Mouse (Mus musculus): Measurements from ENCODE around the gene Il1r2.
A peak's percentile ranks its signal among the peaks of the same experiment; 100 is the strongest.

Il1r2 gene

DNA sequence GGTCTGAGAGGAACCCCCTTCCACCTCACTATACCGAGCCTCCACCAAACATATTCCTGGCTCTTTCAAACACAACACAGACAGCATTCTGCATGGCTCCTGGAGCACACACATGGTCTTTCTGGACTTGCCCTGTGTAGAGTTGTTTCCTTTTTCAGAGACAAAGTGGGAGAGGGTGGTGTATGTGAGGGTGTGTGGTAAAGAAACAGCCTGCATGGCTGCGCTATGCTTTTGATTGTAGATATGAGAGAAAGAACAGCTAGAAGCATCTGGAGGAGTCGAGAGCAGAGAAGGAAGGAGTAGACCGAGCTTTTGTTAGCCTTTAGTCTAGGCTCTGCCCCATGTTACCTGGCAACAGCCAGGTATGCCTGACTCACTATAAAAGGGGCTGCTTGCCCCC lies 10.5 kb upstream of the Il1r2 start:
- no peak for DNase-seq

DNA sequence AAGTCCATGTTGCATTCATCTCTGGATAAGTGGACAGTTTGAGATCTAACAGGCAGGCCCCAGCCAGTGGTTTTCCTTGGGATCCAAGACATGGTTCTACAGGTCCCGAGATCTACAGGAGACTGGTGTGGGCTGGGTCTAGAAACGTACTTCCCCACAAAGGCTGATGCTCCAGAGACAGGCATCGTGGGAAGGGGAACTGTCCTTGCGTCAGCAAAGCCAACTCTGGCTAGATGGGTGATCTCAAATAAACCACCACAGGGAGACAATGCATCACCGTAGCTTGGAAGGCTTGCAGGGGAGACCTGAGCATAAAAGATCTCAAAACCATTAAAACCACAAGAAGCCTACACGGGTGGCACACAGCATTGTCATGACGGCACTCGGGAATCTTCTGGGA lies 9.4 kb upstream of the Il1r2 start:
- DNase-seq, result no peak

DNA sequence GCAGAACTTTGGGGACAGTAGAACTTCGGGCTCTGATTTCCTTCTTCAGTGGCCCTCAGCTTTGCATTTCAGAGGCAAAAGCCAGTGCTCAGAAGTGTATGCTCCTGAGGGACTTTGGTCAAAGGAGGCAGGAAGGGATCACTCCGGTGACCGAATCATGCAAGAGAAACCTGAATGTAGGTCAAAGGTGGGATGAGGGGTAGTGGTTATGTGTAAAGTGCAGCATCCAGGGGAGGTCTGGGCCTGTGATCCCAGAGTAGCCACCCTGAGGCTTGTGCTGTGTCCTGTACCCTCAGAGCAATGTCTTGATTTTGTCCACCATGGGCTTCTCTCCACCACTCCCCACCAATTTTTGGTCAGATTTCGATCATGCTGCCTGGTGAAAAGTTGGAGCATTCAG lies 1.3 kb upstream of the Il1r2 start:
- DNase-seq, result no peak

DNA sequence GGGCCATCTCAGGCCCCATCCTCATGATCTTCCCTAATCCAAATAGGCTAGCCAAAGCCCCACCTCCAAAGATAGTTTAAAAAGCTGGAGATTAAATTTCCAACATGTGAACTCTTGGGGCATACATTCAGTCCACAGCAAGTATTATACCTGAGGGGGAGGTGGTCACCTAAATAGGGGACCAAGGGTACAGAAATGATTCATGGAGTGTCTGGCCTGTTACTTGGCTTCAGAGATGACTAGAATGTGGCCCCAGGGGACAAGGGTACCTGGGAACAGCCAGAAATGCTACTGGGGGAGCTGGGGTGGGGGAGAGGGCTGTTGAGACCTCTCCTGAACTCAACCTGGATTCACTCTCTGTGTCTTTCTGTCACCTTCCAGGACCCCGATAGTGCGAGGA lies 3.4 kb downstream of the Il1r2 start:
- no peak for DNase-seq

DNA sequence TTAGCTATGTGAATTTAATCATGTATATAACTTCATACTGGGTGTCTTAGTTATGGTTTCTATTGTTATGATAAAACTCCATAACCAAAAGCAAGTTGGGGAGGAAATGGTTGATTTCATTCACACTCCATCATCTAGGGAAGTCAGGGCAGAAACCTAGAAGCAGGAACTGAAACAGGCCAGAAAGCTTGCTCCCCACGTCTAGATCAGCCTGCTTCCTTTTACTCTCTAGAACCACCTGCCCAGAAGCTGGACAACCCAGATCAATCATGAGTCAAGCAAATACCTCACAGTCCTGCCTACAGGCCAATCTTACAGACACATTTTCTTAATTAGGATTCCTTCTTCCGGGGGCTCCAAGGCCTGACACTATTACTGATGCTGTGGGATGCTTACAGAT lies 7.2 kb downstream of the Il1r2 start:
- no peak for DNase-seq

DNA sequence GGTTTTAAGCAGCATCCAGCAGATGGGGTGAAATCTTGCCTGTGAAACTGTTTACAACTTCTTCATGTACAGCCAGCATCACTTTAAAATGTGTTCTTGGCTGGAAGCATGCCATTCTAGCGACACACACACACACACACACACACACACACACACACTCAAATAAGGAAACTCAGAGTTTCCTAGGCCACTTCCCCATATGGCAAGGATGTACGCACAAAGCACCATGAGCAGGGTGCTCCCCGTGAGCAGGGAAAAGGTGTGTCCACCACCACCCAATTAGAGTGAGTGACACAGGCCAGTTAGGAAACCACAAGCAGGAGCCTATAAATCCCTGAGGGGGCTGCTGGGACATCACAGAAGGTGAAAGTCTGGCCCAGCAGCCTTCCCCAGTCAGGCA lies 10.5 kb downstream of the Il1r2 start:
- peak; percentile 10 for DNase-seq

DNA sequence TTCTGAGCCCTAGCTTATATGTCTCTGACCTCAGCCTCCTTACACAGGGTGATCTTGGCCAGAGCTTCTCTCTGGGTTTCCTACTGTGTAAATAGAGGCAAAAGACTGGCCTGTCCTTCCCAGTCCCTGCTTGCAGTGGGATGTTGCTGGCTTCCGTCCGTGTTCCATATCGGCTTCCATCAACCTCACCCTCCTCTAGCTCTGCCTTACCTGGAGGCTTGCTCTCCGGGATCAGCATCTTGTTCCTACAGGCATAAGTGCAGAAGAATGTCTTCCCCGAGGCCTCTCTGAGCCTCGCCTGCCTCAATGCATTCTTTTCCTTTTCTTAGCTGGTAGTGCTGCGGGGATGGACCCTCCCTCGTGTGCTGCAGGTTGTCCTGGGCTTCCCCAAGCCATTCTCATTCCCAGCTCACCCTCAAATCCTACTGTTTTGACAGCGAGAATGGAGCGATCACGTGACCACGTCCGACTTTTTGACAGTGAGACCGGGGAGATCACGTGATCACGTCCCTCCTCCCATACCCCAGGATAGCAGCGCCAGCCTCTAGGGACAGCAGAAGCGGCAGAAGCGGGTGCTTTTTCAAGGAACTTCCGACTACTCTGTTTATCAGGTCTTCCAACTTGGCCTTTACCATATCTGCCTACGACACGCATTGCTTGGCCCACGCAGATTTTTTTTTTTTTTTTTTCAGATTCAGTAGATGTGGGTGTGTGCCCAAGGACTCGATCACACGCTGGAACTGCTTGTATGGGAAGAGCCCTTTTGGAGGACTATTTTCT lies 11.7 kb downstream of the Il1r2 start:
- DNase-seq, result peak; percentile 87

DNA sequence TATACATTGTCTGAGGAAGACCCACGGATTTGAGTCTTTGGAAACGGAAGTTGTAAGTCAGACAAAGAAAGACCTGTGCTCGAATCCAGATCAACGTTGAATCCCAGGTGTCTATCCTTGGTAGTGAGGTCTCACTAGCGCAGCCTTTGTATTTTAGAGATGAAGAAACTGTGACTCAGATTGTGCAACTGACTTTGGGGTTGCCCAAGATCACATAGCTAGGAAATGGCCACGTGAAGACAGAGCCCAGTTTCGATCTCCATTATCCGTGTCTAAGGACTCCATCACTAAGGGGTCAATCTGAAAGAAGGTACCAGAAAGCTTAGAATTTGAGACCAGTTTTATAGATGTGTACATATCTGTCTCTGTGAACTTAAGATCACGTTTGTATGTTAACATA lies 17.3 kb downstream of the Il1r2 start:
- DNase-seq, result no peak

DNA sequence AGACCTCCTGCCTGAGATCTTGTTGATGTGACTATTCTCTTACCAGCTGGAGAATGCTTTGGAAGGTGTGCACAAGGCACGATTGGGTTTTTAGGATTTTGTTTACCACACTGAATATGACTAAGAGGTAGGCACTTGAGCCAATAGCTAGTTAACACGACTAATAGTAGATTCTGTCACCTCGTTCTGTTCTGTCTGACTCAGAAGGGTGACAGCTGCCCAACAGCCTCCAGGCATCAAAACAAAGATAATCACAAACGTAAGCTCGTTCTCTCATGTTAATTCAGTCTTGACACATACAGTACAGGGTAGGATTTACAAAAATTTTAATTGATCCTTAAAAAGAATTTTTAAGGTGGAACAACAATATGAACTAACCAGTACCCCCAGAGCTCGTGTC lies 18.7 kb downstream of the Il1r2 start:
- DNase-seq, result peak; percentile 49

DNA sequence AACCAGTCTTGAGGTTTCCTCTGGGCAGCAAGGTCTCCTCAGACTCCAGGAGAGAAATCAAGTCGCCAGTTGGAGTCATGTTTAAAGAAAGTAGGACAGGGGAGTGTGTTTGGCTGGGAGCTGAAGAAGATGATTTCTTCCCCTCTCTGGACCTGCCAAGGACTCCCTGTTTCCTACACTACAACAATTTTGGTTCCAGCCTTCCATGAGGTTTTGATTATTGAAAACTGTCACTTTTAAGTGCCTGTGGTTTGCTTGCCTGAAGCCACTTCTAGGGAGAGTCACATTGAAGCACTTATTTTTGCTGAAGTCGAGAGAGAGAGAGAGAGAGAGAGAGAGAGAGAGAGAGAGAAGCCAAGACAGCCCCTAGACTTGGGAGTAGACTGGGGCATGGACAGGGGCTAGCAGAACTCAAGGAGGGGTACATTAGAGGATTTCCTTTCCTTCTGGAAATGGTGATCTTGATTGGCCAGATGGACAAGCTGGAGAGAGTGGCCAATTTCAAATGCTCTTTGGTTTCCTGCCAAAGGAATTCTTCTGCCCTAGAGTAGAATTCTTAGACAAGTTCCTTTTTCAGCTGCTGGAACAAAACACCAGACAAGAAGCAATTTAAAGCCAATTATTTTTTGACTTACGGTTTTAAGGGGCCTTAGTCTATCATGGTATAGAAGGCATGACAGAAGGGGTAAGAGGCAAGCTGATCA lies 20.9 kb downstream of the Il1r2 start:
- DNase-seq, result no peak

DNA sequence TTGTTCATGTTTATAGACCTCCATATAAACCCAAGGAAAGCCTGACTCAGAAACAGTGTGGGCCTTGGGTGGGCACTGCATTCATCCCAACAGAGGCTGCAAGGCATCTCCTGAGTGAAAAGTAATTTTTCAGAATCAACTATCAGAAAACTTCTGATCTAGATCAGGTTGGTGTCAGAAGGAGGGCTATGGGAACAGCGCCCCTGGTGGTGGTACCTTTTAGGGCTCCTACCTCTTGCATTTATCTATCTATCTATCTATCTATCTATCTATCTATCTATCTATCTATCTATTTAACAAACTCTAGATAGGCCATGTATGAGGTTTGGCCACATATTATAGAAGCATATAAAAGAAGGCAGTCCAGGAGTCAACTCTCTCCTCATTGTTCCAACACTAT lies 21.7 kb downstream of the Il1r2 start:
- DNase-seq, result no peak

DNA sequence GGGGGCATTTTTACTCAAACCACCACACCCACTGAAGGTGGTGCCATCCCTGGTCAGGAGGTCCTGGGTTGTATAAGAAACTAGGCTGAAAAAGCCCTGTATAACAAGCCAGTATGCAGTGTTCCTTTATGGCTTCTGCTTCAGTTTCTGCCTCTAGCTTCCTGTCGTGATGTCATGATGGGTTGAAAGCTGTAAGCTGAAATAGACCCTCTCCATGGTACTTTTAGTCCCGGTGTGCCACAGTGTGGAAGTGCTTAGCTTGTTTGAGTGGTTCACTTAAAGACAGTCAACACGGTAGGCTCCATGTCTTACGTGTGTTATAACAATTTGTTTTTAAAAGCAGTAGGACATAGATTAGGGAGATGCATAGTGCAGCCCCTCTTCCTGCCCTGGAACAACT lies 32.4 kb downstream of the Il1r2 start:
- no peak for DNase-seq

DNA sequence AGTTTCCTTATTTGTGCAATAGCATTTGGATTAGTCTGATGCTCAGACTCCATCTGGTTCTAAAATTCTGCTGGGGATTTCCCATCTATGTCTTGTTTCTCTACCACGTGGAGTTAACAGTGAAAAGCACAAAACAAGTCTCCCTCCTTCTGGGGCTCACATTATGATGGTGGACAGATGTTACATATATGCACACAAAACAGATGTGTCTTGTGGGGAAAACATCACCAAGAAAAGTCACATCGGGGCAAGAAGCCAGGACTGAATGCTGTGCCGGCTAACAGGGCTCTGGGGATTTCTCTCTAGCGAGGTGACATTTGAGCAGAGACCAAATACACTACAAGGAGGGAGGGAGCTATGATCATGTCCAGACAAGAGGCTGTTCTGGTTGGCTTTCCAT lies 32.8 kb downstream of the Il1r2 start:
- no peak for DNase-seq

DNA sequence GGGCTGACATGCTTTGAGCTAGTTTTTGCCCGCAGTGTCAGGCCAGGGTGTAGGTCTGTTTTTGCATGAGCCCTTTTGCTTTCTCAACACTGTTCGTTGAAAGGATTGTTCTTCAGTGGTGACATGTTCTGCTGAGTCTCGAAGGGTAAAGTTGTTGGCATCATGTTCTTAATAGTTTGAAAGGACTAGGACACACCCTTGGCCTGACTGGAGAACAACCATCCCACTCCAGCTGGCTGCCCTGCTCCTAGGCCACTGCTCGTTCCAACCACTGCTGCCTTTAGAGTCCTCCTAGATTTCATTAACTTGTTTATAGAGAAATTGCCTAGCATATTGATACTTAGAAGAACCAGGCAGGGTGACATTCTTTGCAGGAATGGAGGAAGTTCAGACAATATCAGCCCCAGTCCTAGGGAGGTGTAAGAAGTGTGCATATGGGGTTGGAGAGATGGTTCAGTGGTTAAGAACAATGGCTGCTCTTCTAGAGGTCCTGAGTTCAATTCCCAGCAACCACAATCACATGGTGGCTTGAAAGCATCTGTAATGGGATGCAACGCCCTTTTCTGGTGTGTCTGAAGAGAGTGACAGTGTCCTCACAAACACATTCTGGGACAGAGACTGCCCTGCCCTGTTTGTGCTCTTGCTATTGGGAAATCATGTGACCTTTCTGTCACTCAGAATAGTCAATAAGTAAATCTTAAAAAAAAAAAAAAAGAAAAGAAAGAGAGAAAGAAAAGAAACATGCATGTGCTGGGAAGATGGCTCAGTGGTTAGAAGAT lies 34.3 kb downstream of the Il1r2 start:
- DNase-seq, result no peak

DNA sequence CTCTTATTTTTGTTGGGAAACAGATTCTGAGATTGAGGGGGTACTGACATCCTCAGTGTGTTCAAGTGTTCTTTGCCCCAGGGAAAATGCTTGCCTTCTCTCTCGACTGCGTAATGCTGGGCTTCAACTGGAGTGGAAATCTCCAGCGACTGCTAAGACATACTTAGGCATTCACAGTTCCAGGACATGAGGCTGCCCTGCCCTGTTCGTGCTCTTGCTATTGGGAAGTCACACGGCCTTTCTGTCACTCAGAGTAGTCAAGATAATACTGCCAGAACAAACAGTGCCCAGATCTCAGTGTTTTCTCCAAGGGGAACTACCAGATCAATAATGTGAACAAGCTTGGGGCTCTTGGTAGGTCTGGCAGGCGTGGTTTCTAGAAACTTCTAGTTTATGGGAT lies 35.9 kb downstream of the Il1r2 start:
- no peak for DNase-seq

DNA sequence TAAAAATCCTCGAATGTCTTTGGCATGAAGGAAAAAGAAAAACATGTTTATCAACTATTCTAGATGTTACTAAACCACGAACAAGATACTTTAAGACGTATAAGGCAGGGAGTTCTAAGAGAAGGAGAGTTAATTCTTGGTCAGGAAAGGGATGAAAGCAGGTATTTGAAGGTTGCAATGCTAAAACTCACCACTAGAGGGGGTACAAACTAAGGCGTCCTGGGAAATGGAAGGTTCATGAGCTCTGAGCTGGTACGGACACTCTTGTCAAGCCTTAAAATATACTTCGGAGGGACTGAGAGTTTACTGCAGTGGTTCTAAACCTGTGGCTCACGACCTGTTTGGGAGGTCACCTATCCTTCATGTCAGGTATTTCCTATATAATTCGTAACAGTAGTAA lies 41.4 kb downstream of the Il1r2 start:
- no peak for DNase-seq

DNA sequence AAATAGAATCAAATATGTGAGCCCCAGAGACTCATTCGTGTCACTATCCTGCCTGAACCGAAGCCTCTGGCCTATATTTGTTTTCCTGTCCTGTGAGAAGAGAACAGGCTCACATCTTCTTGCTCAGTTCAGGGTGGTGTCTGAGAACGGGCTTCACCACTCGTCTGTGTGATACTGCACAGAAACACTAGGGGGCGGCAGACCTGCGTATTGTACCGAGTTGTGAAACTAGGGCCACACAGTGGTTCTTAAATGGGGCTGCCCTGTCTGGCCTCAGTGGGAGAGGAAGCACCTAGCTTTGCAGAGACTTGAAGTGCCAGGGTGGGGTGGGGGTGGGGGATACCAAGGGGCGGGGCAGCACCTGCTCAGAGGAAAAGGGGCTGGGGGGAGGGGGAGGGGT lies 42.5 kb downstream of the Il1r2 start:
- peak; percentile 79 for DNase-seq

DNA sequence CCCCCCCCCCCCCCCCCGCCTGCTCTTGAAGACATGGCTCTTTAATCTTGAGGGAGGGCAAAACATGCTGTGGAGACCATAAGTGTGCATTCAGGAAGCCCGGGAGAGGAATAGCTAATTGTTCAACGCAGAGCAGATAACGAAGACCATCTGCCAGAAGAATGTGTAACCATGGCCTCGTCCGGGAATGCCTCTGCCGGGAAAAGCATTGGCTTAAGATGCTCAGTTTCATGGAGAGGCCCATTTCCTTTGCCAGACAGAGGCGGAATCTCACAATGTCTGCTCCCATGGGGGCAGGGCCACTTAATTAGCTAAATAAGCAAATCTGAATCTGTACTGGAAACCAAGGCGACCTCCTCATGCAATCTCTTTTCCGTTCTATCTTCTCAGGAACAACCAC lies 43.7 kb downstream of the Il1r2 start:
- peak; percentile 16 for DNase-seq

DNA sequence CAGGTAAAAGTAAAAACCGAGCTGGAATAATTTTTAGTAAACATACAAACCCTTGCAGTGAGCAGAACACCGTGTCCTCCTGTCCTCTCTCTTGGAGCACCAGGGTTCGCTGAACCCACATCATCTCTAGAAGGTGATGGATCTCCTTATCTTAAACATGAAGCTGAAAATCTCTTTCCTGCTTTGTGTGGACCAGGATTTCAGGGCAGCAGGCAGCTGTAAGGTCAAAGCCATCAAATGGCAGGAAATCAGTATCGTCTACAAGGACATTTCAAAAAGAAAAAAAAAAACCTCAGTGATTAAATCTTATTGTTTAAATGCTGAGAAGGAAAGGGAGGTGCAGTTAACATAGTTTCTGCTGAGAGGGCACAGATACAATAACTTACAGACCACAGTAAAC lies 50.4 kb downstream of the Il1r2 start:
- DNase-seq, result no peak

DNA sequence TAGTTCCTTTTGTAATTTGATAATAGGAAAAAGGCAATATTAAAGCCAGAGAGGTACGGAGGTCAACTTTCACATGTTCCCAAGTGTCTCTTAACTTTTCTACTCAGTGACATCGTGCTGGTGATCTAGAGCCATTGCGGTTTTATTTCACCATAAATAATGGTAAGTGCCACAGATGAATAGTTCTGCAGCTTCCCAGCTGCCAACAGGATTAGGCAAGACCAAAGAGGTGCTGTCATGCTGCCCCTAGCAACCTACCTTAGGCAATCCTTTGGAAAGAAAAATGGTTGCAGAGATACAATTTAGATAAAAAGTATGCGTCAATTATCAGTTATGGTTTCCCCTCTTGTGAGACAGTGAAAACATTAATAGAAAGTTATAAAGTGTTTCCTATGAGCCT lies 54.6 kb downstream of the Il1r2 start:
- DNase-seq, result no peak

DNA sequence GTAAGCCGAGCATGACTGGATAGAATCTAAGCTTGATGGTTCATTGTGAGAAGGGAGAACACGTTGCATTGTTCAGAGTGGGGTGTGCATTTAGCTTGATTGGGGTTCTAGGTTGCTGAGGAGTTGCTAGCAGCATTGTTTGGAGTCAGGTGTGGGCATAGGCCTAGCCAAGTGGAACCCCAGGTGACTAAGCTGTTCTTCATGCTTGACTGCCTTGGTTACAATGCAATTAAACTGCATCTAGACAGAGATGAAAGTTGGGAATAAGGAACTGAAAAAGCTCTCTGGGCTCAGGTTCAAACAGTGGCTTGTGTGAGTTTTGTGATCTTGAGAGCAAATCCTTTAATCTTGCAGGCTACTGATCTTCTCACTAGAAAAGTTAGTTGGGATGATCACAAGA lies 55.4 kb downstream of the Il1r2 start:
- no peak for DNase-seq

DNA sequence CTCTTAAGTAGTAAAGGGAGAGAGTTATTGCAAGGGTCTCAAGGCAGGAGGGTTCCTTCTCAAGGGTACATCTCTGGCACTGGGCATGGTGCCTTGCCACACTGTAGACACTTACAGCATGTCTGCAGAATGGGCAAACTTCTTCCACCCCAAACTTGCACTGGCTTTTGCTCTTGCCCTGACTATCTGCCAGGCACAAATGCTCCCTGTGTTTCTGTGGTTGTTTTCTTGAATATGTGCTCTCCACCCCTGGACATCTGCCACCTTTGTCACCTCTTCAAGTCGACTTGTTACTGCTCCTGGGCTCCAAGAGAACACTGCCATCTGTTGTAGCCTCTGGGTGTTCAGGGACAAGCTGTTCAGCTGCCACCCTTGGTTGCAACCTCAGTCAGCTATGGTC lies 57.8 kb downstream of the Il1r2 start:
- DNase-seq, result no peak

DNA sequence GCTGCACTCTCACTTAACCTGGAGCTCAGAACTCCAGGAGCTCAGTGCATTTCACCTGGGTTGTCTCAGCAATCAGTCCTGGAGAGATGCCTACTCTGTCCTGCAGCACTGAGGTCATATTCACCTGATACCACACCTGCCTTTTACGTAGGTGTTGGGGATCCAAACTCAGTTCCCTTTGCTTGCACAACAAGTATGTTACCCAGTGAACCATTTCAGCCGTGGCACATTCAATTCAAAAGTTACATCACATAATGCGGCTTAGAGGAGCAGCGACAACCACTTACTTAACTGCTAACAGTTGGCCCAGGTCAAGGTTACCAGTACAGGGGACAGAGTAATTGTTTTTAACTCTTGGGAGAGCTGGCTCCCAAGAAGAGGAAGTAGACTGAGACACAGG lies 58.8 kb downstream of the Il1r2 start:
- no peak for DNase-seq

DNA sequence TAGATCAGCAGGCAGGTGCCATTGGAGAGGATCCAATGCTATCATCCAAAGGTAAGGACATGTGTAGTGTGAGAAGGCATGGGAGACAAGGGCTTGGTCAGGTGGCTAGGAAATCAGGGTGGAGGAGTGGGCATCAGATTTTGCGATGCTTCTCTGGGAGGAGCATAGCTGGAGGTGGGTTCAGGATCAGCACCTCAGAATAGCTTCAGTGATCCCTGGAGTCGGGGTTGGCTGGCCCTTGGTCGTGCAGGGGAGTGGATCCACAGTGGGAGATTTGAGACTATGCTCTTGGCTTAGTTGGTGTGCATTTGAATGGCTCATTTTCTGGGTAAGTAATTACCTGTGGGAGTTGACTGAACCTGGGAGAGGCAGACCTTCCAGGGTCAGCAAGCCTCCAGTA lies 59.7 kb downstream of the Il1r2 start:
- DNase-seq, result no peak

Data from layer of hippocampus, adult 9-11 months (tissue).